Mouse (Mus musculus) ovary, adult 2 months (tissue): ENCODE results near the gene Adamts10. TPM values are rescaled to one million over a fixed set of nuclear protein-coding genes. Genes with fewer than 3 reads are reported as not detected.

ENCODE experiments used
- polyA plus RNA-seq: library from polyadenylated mRNA; depleted of rRNA; stranded (reverse); fragments of >200 nt; gene quantifications from 2 replicates; pipeline ENCODE4 v1.2.3, GENCODE M21; 2012; rRNA removed

Gene Adamts10
- polyA plus RNA-seq: 249 and 256 TPM in 2 replicates

DNA sequence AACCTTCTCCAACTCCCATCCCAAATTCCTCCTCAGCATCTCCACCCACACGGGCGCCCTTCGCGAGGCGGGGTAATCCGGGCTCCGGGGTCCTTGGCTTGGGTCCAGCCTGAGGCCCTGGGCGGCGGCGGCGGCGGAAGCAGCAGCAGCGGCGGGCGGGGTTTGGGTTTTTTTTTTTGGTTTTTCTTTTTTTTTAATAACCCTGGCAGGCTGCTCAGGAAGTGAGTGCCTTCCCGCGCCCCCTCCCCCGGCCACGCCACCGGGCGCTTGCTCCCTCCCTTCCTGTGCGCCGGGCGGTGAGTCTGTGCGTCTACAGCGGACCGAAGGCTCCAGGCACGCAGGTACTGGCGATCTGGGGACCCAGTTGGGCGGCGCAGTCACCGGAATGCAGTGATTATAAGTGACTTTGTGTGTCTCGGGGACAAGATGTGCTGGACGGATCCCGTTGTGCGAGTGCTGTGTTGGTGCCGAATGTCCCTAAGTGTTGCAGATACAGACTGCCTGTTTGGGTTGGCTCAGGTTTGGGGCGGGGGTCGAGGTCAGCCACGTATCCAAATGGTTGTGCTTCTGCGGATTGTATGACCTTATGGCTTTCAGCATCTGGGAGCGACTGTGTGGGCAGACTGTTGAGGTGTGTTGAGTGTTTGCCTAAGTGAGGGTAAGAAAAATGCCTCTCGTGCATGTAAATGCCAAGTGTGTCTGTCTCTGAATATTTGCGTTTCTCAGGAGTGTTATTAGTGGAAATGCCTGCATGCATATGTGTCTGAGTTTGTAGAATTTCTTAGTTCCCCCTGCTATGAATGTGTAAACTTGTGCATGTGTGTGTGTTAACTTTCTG, at the start of gene Adamts10:
Gene Adamts10 (plus strand): TSS at position 287 of the 838 bp plus-strand sequence.

DNA sequence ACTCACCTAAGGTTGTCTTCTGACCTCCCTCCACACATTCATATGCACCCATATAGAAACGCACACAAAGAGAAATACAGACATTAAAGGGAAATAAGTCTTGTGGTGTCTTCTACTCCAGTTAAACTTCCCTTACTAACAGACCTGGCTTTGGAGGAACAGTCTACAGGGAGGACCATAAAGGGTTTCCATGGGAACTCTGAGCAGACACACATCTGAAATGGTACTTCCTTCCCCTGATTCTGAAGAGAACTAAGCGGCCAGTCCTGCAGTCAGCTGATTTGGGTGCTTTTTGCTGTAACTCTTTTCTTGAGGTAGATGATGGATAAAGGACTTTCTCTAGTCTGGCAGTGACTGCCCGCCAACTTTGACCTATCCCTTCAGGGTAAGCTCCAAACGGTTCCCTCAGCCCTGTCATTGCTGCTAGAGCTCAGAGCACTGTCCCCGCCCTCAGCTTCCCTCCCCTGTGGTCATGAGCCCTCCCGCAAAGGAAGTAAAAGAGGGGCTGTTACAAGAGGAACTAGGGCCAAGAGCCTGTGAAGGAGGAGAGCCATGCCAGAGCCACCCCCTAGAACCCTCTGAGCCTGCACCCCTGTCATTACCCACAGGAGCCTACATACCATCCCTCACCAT, 31.3 kb downstream of the Adamts10 start, which contains the start of gene Myo1f:
Gene Myo1f (plus strand): TSS at position 485 of the 633 bp plus-strand sequence.

Other genes starting within 250 kb of the Adamts10 start
- 1.1 and 1.2 TPM in 2 replicates for gene Zfp955b, start 234.7 kb upstream of the Adamts10 start, polyA plus RNA-seq
- gene Zfp81, start 165.3 kb upstream of the Adamts10 start, polyA plus RNA-seq: 0.46 and 1.3 TPM in 2 replicates
- gene Zfp101, start 129.6 kb upstream of the Adamts10 start, polyA plus RNA-seq: 1.0 and 1.4 TPM in 2 replicates
- 0.26 and 0.38 TPM in 2 replicates for gene Actl9, start 91.3 kb upstream of the Adamts10 start, polyA plus RNA-seq
- 5.1 and 5.2 TPM in 2 replicates for gene Myo1f, start 31.5 kb downstream of the Adamts10 start, polyA plus RNA-seq
- 68.7 and 113 TPM in 2 replicates for gene Zfp414, start 104.9 kb downstream of the Adamts10 start, polyA plus RNA-seq
- gene Pram1, start 113.9 kb downstream of the Adamts10 start, polyA plus RNA-seq: 1.1 and 1.4 TPM in 2 replicates
- 145 and 173 TPM in 2 replicates for gene Hnrnpm, start 162.7 kb downstream of the Adamts10 start, polyA plus RNA-seq
- gene March2, start 194.5 kb downstream of the Adamts10 start, polyA plus RNA-seq: 93.6 and 111 TPM in 2 replicates
- 589 and 629 TPM in 2 replicates for gene Rab11b, start 236.3 kb downstream of the Adamts10 start, polyA plus RNA-seq